Mouse (Mus musculus): ENCODE measurements around the gene Gm38655.
"Not testable (repeated sequence)": the region's sequence is repeated elsewhere in the genome, so short reads cannot be mapped to it uniquely, and the experiment has no call there.

Gm38655 gene

DNA sequence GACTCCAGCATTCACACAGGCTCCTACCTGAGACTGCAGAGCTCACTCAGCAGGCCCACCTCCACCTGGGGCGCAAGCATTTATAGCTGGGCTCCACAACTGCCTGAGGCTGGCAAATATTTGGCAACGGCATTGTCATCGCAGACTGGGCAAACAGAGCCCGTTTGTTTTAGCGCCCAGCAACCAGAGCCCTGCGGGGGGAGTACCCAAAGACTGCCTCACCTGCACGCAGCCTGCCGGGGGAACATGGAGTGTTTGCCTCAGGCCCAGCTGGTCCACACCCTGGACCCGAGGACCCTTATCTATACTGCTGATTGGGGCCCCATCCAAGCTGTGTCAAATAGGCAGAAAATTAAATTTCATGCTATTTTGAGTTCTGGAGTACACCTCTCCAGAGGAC is at the start of gene Gm38655:
Gene Gm38655, minus strand, starts transcription at position 61 of the 400 bp plus-strand sequence.
- no peak for DNase-seq (ENCODE audit: low read depth)

DNA sequence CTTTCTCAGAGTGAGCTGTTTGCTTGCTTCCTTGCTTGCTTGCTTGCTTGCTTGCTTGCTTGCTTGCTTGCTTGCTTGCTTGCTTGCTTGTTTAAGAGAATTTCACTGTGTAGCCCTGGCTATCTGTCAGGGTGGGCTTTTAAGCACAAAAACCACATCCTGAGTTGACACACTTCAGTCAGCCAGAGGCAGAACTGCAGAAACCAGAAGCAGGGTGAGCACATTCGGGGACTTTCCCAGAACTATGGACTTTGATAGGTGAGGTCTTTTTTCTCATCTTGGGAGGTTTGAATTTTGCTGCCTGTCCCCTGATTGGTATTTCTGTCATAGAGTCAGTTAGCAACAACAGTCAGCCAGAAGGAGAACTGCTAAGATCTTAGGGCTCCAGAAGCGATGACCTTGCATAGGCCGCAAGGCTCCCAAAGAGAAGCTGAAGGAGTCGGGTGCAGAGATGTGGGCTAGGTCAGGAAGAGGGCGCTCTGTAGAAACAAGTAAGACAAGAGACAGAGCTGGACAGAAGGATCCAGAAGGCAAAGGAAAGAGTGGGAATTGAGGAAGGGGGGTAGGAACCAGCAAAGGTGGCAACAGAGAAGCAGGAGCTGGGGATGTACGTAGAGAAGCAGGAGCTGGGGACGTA is 49.4 kb upstream of the Gm38655 start:
- peak; percentile 83 for DNase-seq (ENCODE audit: low read depth)

- DNase-seq (ENCODE audit: low read depth), result peak; percentile 60
Measured at GRCm38 (mm10) chr17:25222951-25223601, 47.8 kb upstream of the Gm38655 start.

- not testable (repeated sequence) for DNase-seq (ENCODE audit: low read depth)
Measured at GRCm38 (mm10) chr17:25222504-25222940, 47.3 kb upstream of the Gm38655 start.

- peak; percentile 73 for DNase-seq (ENCODE audit: low read depth)
Measured at GRCm38 (mm10) chr17:25221821-25222503, 46.7 kb upstream of the Gm38655 start.

DNA sequence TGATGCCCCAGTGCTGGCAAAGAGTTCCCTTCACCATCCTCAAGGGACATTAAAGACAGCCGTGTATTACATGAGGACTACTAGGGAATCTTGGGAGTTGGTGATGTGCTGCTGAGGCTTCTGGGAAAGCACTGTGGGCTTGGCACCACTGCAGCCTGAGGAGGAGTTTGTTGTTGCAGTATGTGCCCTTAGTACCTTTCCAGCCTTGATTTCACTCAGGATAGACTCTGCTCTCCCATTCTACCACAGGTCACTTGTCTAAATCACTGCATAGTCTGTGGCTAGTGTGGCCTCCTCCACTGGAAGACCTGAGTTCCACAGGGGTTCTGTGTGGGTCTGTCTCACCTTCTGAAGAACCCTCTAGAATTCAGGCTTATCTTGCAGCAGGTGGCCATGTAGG is 45.5 kb upstream of the Gm38655 start:
- DNase-seq (ENCODE audit: low read depth), result no peak

- peak; percentile 75 for DNase-seq (ENCODE audit: low read depth)
Measured at GRCm38 (mm10) chr17:25219492-25220295, 44.4 kb upstream of the Gm38655 start.

DNA sequence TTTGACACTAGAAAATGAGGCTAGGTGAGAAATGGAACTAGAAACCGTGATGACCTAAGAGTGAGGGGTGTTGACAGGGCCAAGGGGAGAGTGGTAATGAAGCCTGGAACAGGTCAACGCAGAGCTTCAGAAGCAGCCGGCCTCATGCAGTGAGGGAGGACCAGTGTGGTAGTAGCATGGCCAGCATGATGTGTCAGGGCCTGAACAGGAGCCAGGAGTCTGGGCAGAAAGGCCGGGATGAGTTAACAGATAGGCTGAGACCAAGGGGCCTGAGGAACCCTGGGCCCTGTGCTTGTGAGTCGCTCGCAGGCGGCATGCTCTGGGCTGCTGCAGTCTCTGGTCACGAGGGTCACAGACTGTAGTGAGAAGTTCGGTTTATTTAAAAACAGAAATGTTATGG is 43.7 kb upstream of the Gm38655 start:
- DNase-seq (ENCODE audit: low read depth), result no peak

DNA sequence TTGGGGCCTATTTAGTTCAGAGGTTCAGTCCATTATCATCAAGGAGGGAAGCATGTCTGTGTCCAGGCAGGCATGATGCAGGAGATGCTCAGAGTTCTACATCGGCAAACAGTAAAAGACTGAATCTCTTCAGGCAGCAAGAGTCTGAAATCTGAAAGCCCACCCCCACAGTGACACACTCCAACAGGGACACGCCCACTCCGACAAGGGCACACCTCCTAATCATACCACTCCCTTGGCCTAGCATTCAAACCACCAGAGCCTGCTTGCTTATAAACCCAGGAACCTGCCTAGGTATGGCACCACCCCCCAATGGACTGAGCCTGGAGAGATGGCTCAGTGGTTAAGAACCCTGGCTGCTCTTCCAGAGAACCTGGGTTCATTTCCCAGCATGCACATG is 40.2 kb upstream of the Gm38655 start:
- no peak for DNase-seq (ENCODE audit: low read depth)

DNA sequence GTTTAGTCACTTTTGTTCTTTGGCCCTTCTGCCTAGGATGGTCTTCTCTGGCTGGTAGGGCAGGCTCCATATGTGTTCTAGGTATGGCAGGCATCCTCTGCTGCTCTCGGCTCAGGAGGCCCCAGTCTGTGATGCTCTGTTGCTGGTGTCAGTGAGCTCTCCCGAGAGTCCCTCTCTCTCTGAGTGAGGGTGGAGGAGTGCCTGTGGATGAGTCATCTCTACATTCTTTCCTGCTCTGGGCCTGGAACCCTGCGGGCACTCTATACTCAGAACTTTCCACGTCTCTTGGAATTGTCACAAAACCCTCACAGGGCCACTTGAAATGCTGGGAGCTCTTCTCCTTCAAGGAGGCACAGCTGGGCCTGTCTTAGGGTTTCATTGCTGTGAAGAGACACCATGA is 36.4 kb upstream of the Gm38655 start:
- DNase-seq (ENCODE audit: low read depth), result no peak

- no peak for DNase-seq (ENCODE audit: low read depth)
Measured at GRCm38 (mm10) chr17:25210680-25211466, 35.6 kb upstream of the Gm38655 start.

DNA sequence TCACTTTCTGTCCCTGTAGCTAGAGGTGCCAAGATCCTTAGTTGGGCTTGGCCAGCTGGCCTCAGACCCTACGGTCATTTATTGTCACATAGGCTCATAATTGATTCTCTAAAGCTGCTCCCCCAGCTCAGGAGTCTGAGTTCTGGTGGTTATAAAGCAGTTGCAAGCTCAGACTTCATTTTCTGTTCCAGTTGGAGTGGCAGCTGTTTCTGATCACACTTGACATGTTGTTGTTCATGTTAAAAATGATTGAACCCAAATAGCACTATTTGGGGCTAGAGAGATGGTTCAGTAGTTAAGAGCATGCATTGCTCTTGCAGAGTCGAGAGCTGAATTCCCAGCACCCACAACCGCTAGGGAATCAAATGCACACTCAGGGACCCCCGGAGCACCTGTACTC is 34.7 kb upstream of the Gm38655 start:
- no peak for DNase-seq (ENCODE audit: low read depth)

- DNase-seq (ENCODE audit: low read depth), result no peak
Measured at GRCm38 (mm10) chr17:25202401-25202800, 27.1 kb upstream of the Gm38655 start.

DNA sequence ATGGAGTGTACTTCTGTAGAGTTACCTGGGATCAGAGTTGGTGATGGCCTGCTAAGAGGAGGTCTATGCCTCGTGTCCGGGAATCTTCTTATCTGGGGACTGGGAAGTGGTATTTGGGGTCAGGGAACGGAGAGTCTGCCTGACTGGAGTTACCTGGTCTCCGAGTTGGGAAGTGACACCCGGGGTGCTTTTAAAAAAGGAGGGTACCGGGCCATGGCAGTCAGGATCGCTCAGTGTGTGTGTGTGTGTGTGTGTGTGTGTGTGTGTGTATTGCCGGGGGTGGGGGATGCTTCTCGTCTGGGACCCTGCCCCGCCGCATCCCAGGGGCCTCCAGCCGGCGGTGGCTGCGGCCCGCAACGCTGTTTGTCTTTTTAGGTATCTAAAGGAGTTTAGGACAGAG is 13.8 kb upstream of the Gm38655 start:
- DNase-seq (ENCODE audit: low read depth), result no peak

GRCm38 (mm10) chr17:25188150-25189031 is 13.1 kb upstream of the Gm38655 start, which contains the start of gene Unkl:
Gene Unkl, plus strand, starts transcription at chr17:25188397.
- peak; percentile 82 for DNase-seq (ENCODE audit: low read depth)

GRCm38 (mm10) chr17:25187784-25188149 is 12.5 kb upstream of the Gm38655 start:
- no peak for DNase-seq (ENCODE audit: low read depth)

DNA sequence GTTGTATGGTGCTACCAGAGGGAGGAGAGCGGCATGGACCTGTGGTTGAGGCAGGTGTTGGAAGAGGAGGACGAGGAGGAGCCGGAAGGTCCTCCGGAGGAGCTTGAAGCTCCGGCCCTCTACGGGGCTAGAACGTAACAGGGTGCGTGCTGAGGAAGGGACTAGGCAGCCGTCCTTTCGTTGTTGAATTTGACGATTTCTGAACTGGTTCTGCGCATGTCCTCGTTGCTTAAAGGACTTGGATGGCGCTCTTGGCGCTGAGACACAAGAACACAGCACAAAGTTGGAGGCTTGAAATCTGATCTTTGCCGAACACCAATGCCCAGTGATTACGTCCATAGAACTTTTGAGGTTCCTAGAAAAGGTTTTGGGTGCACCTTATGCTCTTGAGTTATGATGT is 9.7 kb upstream of the Gm38655 start:
- DNase-seq (ENCODE audit: low read depth), result no peak

GRCm38 (mm10) chr17:25184129-25184691 is 8.9 kb upstream of the Gm38655 start, which contains the start of gene BC003965:
Gene BC003965, plus strand, starts transcription at chr17:25184554.
- DNase-seq (ENCODE audit: low read depth), result peak; percentile 99

DNA sequence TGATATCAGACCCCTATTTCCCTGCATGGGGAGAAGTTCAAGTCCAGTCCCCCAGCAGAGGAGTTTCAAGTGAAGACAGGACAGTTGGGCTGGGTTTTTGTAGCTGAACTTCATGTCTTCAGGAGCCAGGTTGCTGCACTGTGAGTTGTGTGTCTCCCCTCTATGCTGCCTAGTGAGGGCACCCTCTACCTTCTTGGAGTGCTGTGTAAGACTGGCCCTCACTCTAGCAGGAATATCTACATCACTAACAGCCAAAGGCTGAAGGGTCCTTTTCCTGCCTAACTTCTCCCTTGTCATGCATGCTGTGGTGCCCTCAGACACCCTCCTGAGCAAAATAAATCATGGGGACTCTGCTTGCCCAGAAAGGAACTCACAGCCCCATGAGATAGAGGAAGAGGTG is 8.0 kb upstream of the Gm38655 start:
- peak; percentile 43 for DNase-seq (ENCODE audit: low read depth)

- no peak for DNase-seq (ENCODE audit: low read depth)
Measured at GRCm38 (mm10) chr17:25172558-25172957, 2.7 kb downstream of the Gm38655 start.
